Mouse (Mus musculus) natural killer cell, adult 2 months (primary cell): Measurements from ENCODE around the gene Ppp1r1c.
A peak's percentile ranks its signal among the peaks of the same experiment; 100 is the strongest.

Source experiments
- DNase-seq, 2 experiments: peaks; one replicate each; pipeline ENCODE4 v3.0.0; 2022; ENCODE audit warnings: low spot score in 2 of 2

Ppp1r1c gene

GRCm38 (mm10) chr2:79865275-79865999 is 157.9 kb downstream of the Ppp1r1c start:
- peak; percentile 5 to 27 for DNase-seq
